Mouse (Mus musculus) spleen, adult 2 months (tissue): ENCODE measurements around the gene Ppt2. TPM values are rescaled to one million over a fixed set of nuclear protein-coding genes. Genes with fewer than 3 reads are reported as not detected.
A peak's percentile ranks its signal among the peaks of the same experiment; 100 is the strongest.

Experiments
- DNase-seq, 2 experiments: peaks; one replicate each; pipeline versions ENCODE4 v3.0.0 to v3.0.0-alpha.2; 2012 to 2021; ENCODE audit warnings: low spot score in 2 of 2, low read depth in 1 of 2
- H3K27ac ChIP-seq: fragments of 200-500 bp; 2 replicates; pipeline ENCODE4 v1.5.1; 2012; ENCODE audit warnings: low read length, inconsistent platforms; ENCODE audit not compliant: insufficient read depth
- H3K27me3 ChIP-seq: fragments of 200-500 bp; 2 replicates; pipeline ENCODE4 v1.6.1; 2012; ENCODE audit warnings: mild to moderate bottlenecking, moderate library complexity, low read length, inconsistent platforms; ENCODE audit not compliant: control insufficient read depth, insufficient read depth
- H3K36me3 ChIP-seq: fragments of 200-500 bp; 2 replicates; pipeline ENCODE4 v1.6.1; 2012; ENCODE audit warnings: mild to moderate bottlenecking, low read length, inconsistent platforms; ENCODE audit not compliant: control insufficient read depth, insufficient read depth
- H3K4me1 ChIP-seq: fragments of 200-500 bp; 2 replicates; pipeline ENCODE4 v1.6.1; 2011; ENCODE audit warnings: inconsistent platforms; ENCODE audit not compliant: control insufficient read depth, insufficient read depth, insufficient read length
- H3K4me3 ChIP-seq: fragments of 200-500 bp; 2 replicates; pipeline ENCODE4 v1.5.1; 2011; ENCODE audit warnings: mild to moderate bottlenecking, inconsistent platforms; ENCODE audit not compliant: insufficient read depth, insufficient read length; ENCODE audit errors: extremely low read depth
- CTCF ChIP-seq: fragments of 200-500 bp; IDR thresholded peaks from 2 replicates; pipeline ENCODE4 v1.5.1; 2011; ENCODE audit warnings: mild to moderate bottlenecking, inconsistent platforms; ENCODE audit not compliant: insufficient read depth, insufficient read length, insufficient replicate concordance; ENCODE audit errors: extremely low read depth
- POLR2A ChIP-seq: fragments of 200-500 bp; IDR thresholded peaks from 2 replicates; pipeline ENCODE4 v1.6.1; 2011; ENCODE audit warnings: low read depth, low read length, inconsistent platforms
- WGBS: fragments of 180-500 bp; shearing (Covaris S2); methylation state at CpG from one replicate; pipeline ENCODE4 v1.1.7; 2018; 5-methylcytosine and 5-hydroxymethylcytosine counted together
- polyA plus RNA-seq: library from polyadenylated mRNA; depleted of rRNA; stranded (reverse); fragments of >200 nt; gene quantifications from 2 replicates; pipeline ENCODE4 v1.2.3, GENCODE M21; 2012

Ppt2 gene
- polyA plus RNA-seq, 1 experiment, result 36.3 TPM

DNA sequence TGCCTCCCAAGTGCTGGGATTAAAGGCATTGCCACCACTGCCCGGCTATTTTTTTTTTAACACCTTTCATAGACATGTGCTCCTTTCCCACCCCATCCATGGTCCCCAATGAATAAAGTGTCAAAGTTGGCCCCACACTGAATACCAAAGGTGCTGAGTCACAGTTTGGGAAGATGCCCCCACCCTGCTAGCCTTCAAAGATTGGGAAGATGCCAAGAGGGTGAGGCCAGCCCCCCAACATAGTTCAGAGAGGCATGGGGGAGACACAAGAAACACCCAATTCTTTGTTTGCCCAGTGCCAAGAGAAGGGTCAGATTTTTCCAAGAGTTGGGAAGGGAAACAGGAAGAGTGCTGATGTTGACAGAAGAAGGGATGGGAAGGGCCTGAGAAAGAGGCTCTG is 34.2 kb upstream of the Ppt2 start:
- DNase-seq, result no peak
- Histone ChIP-seq H3K36me3 (no peaks in the 10 kb centered on the region), H3K27me3 (peaks cover 3% of the 10 kb centered on the region; the same call in 1 of the 2 replicates), H3K4me3 (no peak overlapping the region), H3K27ac (no peak overlapping the region), H3K4me1 (no peaks in the 10 kb centered on the region; the same call in 1 of the 2 replicates)
- WGBS, result 85% methylated on average over 1 of the region's 1 CpGs
- TF ChIP-seq CTCF, result no peak
- TF ChIP-seq POLR2A, result no peak

DNA sequence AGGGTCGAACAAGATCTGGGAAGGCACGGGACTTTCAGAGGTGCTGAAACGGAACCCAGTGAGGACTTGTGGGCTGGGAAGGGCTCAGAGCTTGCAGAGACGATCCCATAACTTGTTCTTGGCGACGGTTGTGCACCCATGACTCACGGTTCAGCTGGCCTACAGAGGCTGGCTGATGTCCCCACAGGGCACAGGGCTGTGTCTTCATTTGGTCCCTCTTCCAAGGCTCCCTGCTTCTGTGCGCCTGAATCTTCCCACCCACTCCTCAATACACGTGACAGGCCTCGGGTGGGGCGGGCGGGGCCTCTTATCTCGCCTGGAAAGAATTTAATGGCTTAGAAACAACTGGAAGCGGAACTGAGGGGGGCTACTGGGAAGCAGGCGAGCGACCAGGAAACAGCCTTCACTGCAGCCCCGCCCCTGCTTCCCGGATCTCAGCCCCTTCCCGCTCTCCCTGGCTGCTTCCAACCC is 32.8 kb upstream of the Ppt2 start:
- peaks cover 3% of the 10 kb centered on the region; the same call in 1 of the 2 replicates for H3K27me3 ChIP-seq
- TF ChIP-seq POLR2A (no peak), CTCF (no peak)

DNA sequence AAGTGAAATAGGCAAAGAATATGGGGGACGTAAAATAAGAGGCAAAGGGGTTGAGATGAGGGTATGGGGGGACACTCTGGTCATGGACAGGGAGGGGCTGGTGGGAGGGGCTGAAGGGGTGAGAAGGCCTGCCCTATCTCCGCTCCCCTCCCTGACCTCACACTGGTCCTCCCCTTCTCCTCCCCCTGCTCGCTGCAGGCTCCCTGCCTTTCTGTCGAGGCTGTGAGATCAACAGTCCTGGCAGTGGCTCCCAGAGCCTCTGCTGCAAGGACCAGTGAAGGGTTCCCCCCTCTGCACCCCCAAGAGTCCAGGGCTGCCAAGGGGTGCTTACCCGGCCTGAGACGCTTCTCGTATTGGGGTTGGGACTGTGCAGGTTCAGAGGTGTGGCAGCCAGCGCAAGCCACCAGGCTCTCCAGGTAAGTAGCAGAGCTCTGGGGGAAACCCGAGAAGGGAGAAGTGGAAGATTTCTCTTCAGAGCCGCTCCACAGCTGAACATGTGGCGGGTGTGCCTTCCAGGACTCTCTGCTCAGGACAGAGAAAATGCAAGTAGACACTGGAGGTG is 32.0 kb upstream of the Ppt2 start:
- DNase-seq, result no peak
- H3K27me3 ChIP-seq, result peaks cover 3% of the 10 kb centered on the region; the same call in 1 of the 2 replicates
- no peaks in the 10 kb centered on the region; the same call in 1 of the 2 replicates for H3K4me1 ChIP-seq
- no peaks in the 10 kb centered on the region for H3K36me3 ChIP-seq
- TF ChIP-seq POLR2A (no peak), CTCF (no peak)
- peak overlapping the region; percentile 27; the same call in 1 of the 2 replicates for H3K27ac ChIP-seq
- 37% methylated on average over 10 of the region's 11 CpGs for WGBS
- peak overlapping the region; percentile 15; the same call in 1 of the 2 replicates for H3K4me3 ChIP-seq

More for the DNA sequence above, 32.8 kb upstream of the Ppt2 start:
- no peak for DNase-seq
- 9% methylated on average over 19 of the region's 19 CpGs for WGBS
- no peaks in the 10 kb centered on the region for H3K36me3 ChIP-seq
- H3K4me3 ChIP-seq, result peak overlapping the region; percentile 15; the same call in 1 of the 2 replicates
- H3K4me1 ChIP-seq, result no peaks in the 10 kb centered on the region; the same call in 1 of the 2 replicates
- peak overlapping the region; percentile 27; the same call in 1 of the 2 replicates for H3K27ac ChIP-seq

GRCm38 (mm10) chr17:34659897-34660214 is 31.5 kb upstream of the Ppt2 start:
- DNase-seq, result no peak
- Histone ChIP-seq H3K27ac (no peak overlapping the region), H3K4me3 (no peak overlapping the region), H3K36me3 (peaks cover 2% of the 10 kb centered on the region), H3K4me1 (no peaks in the 10 kb centered on the region; the same call in 1 of the 2 replicates), H3K27me3 (peaks cover 3% of the 10 kb centered on the region; the same call in 1 of the 2 replicates)
- TF ChIP-seq CTCF, result no peak
- no peak for TF ChIP-seq POLR2A
- WGBS, result 56% methylated on average over 3 of the region's 3 CpGs

DNA sequence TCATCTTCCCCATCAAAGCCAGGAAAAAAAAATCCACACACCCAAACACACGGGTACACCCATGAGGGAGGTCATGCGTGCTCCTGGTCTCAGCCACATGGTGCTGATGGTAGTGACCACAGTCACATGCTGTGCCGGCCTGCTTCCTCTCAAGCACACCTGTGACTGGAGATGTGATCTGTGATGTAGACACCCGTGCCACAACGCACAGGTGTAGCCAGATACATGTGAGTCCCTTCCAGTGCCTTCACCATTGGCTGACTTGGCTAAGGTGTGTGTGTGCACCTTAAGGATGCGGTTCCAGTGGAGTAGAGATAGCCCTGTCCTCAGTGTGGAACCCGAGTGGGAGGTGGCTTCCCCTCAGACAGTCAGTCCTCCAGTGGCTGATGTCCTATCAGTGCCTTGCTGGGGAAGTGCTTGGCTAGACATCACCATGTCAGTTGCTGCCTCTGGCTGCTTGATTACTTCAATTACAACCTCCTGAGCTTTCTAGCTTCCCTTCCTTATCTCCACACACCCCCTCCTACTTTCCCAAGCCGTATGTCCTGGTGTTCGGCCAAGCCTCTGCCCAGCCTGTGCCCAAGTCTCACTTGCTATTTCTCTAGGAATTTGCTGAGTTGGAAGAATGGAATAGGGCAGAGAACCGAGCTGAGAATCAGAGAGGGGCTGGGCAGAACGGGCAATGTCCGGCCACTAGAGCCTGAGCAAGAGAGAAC is 31.0 kb upstream of the Ppt2 start:
- TF ChIP-seq CTCF (no peak), POLR2A (no peak)
- no peak overlapping the region for H3K4me3 ChIP-seq
- H3K4me1 ChIP-seq, result no peaks in the 10 kb centered on the region; the same call in 1 of the 2 replicates
- peaks cover 3% of the 10 kb centered on the region; the same call in 1 of the 2 replicates for H3K27me3 ChIP-seq
- H3K27ac ChIP-seq, result no peak overlapping the region
- peaks cover 5% of the 10 kb centered on the region for H3K36me3 ChIP-seq
- DNase-seq, result no peak
- 45% methylated on average over 12 of the region's 12 CpGs for WGBS

GRCm38 (mm10) chr17:34658591-34658990 is 30.3 kb upstream of the Ppt2 start:
- WGBS, result 77% methylated on average over 3 of the region's 3 CpGs
- H3K27ac ChIP-seq, result no peak overlapping the region
- H3K36me3 ChIP-seq, result peaks cover 6% of the 10 kb centered on the region
- no peak overlapping the region for H3K4me3 ChIP-seq
- no peaks in the 10 kb centered on the region; the same call in 1 of the 2 replicates for H3K4me1 ChIP-seq
- DNase-seq, result no peak
- TF ChIP-seq POLR2A, result no peak
- TF ChIP-seq CTCF, result no peak
- H3K27me3 ChIP-seq, result peaks cover 3% of the 10 kb centered on the region; the same call in 1 of the 2 replicates
